18 mouse cellular contexts compared by ENCODE assay signal in genomic region chr17:68405993-68406392, GRCm38 (mm10).
DNase-seq lines count a peak whose midpoint lies in the region; ATAC-seq lines count a peak whose summit lies in the region.
"Had no signal": no experiment of that assay in that cellular context is flagged by ENCODE, and none has a peak within 500 bp of the region (broad histone marks: within the 10 kb centered on the region; RNA-seq: fewer than 3 reads in every experiment).

No protein-coding gene starts in this region.

- H3K27me3 ChIP-seq in embryonic facial prominence, embryonic 14.5 days (replicated peaks; ENCODE audit: control insufficient read depth, insufficient read depth, low read length), result no peaks in the 10 kb centered on the region
- H3K27me3 ChIP-seq in embryonic facial prominence, embryonic 10.5 days (replicated peaks; ENCODE audit: low read depth, poor library complexity, severe bottlenecking), result no peaks in the 10 kb centered on the region
- H3K27me3 ChIP-seq: embryonic facial prominence, embryonic 15.5 days; heart, embryonic 15.5 days; hindbrain, embryonic 15.5 days; neural tube, embryonic 13.5 days had no signal

- no peak overlapping the region for H3K4me2 ChIP-seq in embryonic facial prominence, embryonic 14.5 days (ENCODE audit: low read depth, low read length)
- H3K4me2 ChIP-seq: embryonic facial prominence, embryonic 15.5 days; heart, embryonic 15.5 days; hindbrain, embryonic 15.5 days; neural tube, embryonic 13.5 days had no signal

- ATAC-seq in embryonic facial prominence, embryonic 14.5 days (ENCODE audit: low read depth), result no peak
- ATAC-seq: CD4-positive, CD25-positive, alpha-beta regulatory T cell, adult 4 months had no signal

- peak; percentile 41 for DNase-seq in embryonic facial prominence, embryonic 14.5 days (ENCODE audit: low spot score)
- DNase-seq in embryonic facial prominence, embryonic 10.5 days (ENCODE audit: low spot score), result no peak
- DNase-seq in left cerebral cortex, postnatal 4 days, result peak; percentile 66
- no peak for DNase-seq in left cerebral cortex, adult 11 months (ENCODE audit: low spot score)
- peak; percentile 18 to 29 for DNase-seq in layer of hippocampus, adult 8-10 months (ENCODE audit: low spot score in 2 of 2)
- peak; percentile 65 for DNase-seq in retina, postnatal 1 day
- DNase-seq in spleen, adult 18-20 months, result no peak
- DNase-seq: cerebellum, postnatal 36 days; kidney, adult 8-10 months; liver; lung, adult 2 months; thymus, adult 18-20 months had no signal

- H3K4me3 ChIP-seq in embryonic facial prominence, embryonic 14.5 days (ENCODE audit: low read depth, low read length), result no peak overlapping the region
- no peak overlapping the region for H3K4me3 ChIP-seq in embryonic facial prominence, embryonic 10.5 days
- H3K4me3 ChIP-seq: embryonic facial prominence, embryonic 15.5 days; heart, embryonic 15.5 days; hindbrain, embryonic 15.5 days; left cerebral cortex, adult 2 months; neural tube, embryonic 13.5 days had no signal

- H3K27ac ChIP-seq in embryonic facial prominence, embryonic 14.5 days (replicated peaks; ENCODE audit: low read depth, low read length), result no peak overlapping the region
- H3K27ac ChIP-seq in embryonic facial prominence, embryonic 10.5 days (replicated peaks), result no peak overlapping the region
- H3K27ac ChIP-seq: embryonic facial prominence, embryonic 15.5 days; heart, embryonic 15.5 days; hindbrain, embryonic 15.5 days; left cerebral cortex, adult 2 months; neural tube, embryonic 13.5 days had no signal

- WGBS in embryonic facial prominence, embryonic 14.5 days, result 50% methylated on average over 1 of the region's 1 CpGs
- WGBS in embryonic facial prominence, embryonic 10.5 days, result 70% methylated on average over 1 of the region's 1 CpGs

- no peak overlapping the region for H3K9ac ChIP-seq in embryonic facial prominence, embryonic 14.5 days (ENCODE audit: low read depth, low read length)
- H3K9ac ChIP-seq: embryonic facial prominence, embryonic 15.5 days; heart, embryonic 15.5 days; hindbrain, embryonic 15.5 days; neural tube, embryonic 13.5 days had no signal

- H3K9me3 ChIP-seq in embryonic facial prominence, embryonic 14.5 days (ENCODE audit: control insufficient read depth, low read length), result no peaks in the 10 kb centered on the region
- no peaks in the 10 kb centered on the region for H3K9me3 ChIP-seq in embryonic facial prominence, embryonic 10.5 days
- H3K9me3 ChIP-seq: embryonic facial prominence, embryonic 15.5 days; heart, embryonic 15.5 days; hindbrain, embryonic 15.5 days; neural tube, embryonic 13.5 days had no signal

- intact Hi-C loops in left cerebral cortex, postnatal 4 days (cut with DNase I), result no loop called here

- no peaks in the 10 kb centered on the region for H3K36me3 ChIP-seq in embryonic facial prominence, embryonic 14.5 days (ENCODE audit: control insufficient read depth, insufficient read depth, low read length)
- no peaks in the 10 kb centered on the region for H3K36me3 ChIP-seq in embryonic facial prominence, embryonic 10.5 days (replicated peaks)
- H3K36me3 ChIP-seq: embryonic facial prominence, embryonic 15.5 days; heart, embryonic 15.5 days; hindbrain, embryonic 15.5 days; neural tube, embryonic 13.5 days had no signal

- no peaks in the 10 kb centered on the region for H3K4me1 ChIP-seq in embryonic facial prominence, embryonic 14.5 days (ENCODE audit: control insufficient read depth, insufficient read depth, low read length)
- H3K4me1 ChIP-seq in embryonic facial prominence, embryonic 10.5 days, result no peaks in the 10 kb centered on the region
- H3K4me1 ChIP-seq: embryonic facial prominence, embryonic 15.5 days; heart, embryonic 15.5 days; hindbrain, embryonic 15.5 days; neural tube, embryonic 13.5 days had no signal

Comparison
In these comparisons a context has a peak if more than half of its experiments do, and no peak if none do; other contexts are left out.
1. DNase-seq: peak in embryonic facial prominence, embryonic 14.5 days (single experiment), left cerebral cortex, postnatal 4 days (single experiment), layer of hippocampus, adult 8-10 months (2 of 2) and retina, postnatal 1 day (single experiment); none in embryonic facial prominence, embryonic 10.5 days (single experiment), left cerebral cortex, adult 11 months (single experiment) and spleen, adult 18-20 months (0 of 2).